Mouse (Mus musculus) heart, embryonic 15.5 days (tissue): ENCODE results near the gene Eefsec. TPM values are rescaled to one million over a fixed set of nuclear protein-coding genes. Genes with fewer than 3 reads are reported as not detected.

Experiments
- ATAC-seq: fragments of 200-750 bp; cut with Nextera tagmentation; replicated peaks from 2 replicates; pipeline ENCODE4 v1.8.0; 2017; ENCODE audit warnings: low read depth, moderate TSS enrichment; ENCODE audit not compliant: insufficient number of reproducible peaks, insufficient read depth, low FRiP score
- H3K27ac ChIP-seq: fragments of 300-500 bp; sonication (generic); 2 replicates; pipeline ENCODE4 v1.5.1; 2015; ENCODE audit warnings: mild to moderate bottlenecking, inconsistent platforms
- H3K27me3 ChIP-seq: fragments of 300-500 bp; sonication (generic); 2 replicates; pipeline ENCODE4 v1.6.1; 2015; ENCODE audit warnings: inconsistent platforms
- H3K36me3 ChIP-seq: fragments of 300-500 bp; sonication (generic); 2 replicates; pipeline ENCODE4 v1.6.1; 2015; ENCODE audit warnings: mild to moderate bottlenecking, inconsistent platforms
- H3K4me1 ChIP-seq: fragments of 300-500 bp; sonication (generic); replicated peaks from 2 replicates; pipeline ENCODE4 v1.6.1; 2015; ENCODE audit warnings: inconsistent platforms
- H3K4me2 ChIP-seq: fragments of 300-500 bp; sonication (generic); 2 replicates; pipeline ENCODE4 v1.6.1; 2015; ENCODE audit warnings: inconsistent platforms, mild to moderate bottlenecking, moderate library complexity
- H3K4me3 ChIP-seq: fragments of 300-500 bp; sonication (generic); 2 replicates; pipeline ENCODE4 v1.5.1; 2015; ENCODE audit warnings: mild to moderate bottlenecking, inconsistent platforms
- H3K9ac ChIP-seq: fragments of 300-500 bp; sonication (generic); 2 replicates; pipeline ENCODE4 v1.6.1; 2015; ENCODE audit warnings: mild to moderate bottlenecking, inconsistent platforms
- H3K9me3 ChIP-seq: fragments of 300-500 bp; sonication (generic); replicated peaks from 2 replicates; pipeline ENCODE4 v1.6.1; 2016; ENCODE audit warnings: inconsistent platforms
- WGBS: fragments of 180-500 bp; shearing (Covaris S2); methylation state at CpG from one replicate; pipeline ENCODE4 v1.1.7; 2015; ENCODE audit warnings: mixed read lengths; 5-methylcytosine and 5-hydroxymethylcytosine counted together
- polyA plus RNA-seq: library from polyadenylated mRNA; unstranded; fragments of >200 nt; fragmentation: Nextera tagmentation; extraction: Ambion mirVana; gene quantifications from 2 replicates; pipeline ENCODE4 v1.2.1, GENCODE M21; 2015

Gene Eefsec
- polyA plus RNA-seq, 1 experiment from 2014 or later, result 16.4 TPM

DNA sequence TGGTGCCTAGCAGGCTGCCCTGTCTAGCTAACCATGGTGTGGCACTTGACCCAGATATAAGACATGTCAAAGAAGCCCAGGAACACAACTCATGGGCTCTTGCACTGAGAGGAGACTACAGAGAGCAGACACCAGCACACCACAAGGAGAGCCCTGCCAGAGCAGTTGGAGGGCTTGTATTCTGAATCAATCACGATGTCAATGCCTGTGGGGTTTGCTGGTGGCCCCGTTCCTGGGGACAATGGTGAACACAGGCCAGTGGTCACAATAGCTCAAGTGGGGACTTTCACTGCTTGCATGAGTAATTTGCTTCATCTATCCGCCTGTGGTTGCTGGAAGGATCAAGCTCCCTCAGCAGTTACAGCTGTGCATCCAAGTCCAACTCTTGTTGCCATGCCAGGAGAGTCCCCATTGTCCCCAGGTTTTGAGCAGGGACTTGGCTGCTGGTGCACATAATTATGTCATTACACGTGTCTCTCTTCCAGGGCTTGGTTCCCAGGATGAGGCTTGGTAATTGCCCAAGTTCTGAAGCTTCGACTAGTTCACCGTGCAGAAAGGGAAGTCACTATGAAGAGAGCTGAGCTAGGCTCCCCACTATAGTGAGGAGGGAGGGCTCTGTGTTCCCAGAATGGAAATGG is 156.1 kb downstream of the Eefsec start:
- H3K4me1 ChIP-seq, result no peaks in the 10 kb centered on the region
- no peak overlapping the region for H3K27ac ChIP-seq
- no peak overlapping the region for H3K4me3 ChIP-seq
- H3K36me3 ChIP-seq, result no peaks in the 10 kb centered on the region
- no peaks in the 10 kb centered on the region for H3K27me3 ChIP-seq
- no peak overlapping the region for H3K4me2 ChIP-seq
- no peak for ATAC-seq
- no peaks in the 10 kb centered on the region for H3K9me3 ChIP-seq
- no peak overlapping the region for H3K9ac ChIP-seq
- 74% methylated on average over 6 of the region's 6 CpGs for WGBS

DNA sequence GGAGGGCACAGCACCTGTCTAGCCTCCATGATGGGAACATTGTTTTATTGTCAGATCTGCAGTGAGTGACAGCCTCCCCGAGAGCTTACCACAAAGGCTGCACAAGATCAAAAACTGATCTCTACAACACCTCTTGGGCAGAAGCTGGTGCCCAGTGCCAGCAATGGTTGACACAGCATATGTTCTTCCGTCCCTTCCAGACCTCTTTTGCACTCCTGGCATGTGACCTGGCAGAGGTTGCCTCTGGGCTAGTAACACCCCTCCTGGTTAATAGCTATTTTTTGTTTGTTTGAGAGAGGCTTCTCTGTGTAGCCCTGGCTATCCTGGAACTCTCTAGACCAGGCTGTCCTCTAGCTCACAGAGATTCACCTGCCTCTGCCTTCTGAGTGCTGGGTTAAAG is 168.2 kb downstream of the Eefsec start:
- H3K9ac ChIP-seq, result no peak overlapping the region
- no peak overlapping the region for H3K27ac ChIP-seq
- H3K4me1 ChIP-seq, result no peaks in the 10 kb centered on the region
- H3K27me3 ChIP-seq, result no peaks in the 10 kb centered on the region
- no peaks in the 10 kb centered on the region for H3K36me3 ChIP-seq
- no peak for ATAC-seq
- no peak overlapping the region for H3K4me3 ChIP-seq
- WGBS, result 86% methylated on average over 2 of the region's 2 CpGs
- no peak overlapping the region for H3K4me2 ChIP-seq
- no peaks in the 10 kb centered on the region for H3K9me3 ChIP-seq

DNA sequence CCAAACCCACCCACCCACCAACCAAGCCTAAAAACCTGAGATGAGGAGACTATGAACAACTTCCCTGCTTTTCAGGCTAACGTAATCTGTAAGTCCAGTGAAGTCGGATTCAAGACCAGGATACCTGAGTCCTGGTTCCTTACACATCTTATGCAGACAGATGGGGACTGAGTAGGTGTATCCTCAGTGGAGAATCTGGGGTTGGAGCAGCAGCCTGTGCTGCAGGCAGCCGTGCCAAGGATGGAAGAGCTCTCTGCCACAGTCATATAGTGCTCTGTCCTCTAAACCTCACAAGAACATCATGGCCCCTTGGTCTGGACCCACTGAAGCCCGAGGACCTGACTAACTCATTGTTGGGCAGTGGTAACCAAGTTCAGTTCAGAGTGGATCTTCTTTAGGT is 169.1 kb downstream of the Eefsec start:
- no peak overlapping the region for H3K27ac ChIP-seq

DNA sequence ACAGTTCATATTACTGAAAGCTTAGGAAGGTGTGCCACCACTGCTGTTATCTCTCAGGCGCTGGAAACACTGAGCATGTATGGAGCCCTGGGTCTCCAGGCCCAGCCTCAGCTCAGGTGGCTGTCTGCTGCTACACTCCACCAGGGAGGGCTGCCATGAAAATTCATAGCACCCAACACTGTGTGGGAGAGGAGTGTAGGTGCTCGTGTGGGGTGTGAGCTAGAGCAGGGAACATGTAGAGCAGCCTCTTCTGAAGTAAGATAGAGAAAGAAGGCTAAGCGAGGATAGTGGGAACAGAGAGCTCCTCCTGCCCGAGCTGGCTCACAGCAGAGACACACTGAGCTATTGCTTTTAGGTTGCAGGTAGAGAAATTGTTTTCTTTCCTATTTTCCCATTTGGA is 170.1 kb downstream of the Eefsec start:
- Histone ChIP-seq H3K4me2 (no peak overlapping the region), H3K27me3 (no peaks in the 10 kb centered on the region), H3K9ac (no peak overlapping the region), H3K27ac (no peak overlapping the region), H3K4me3 (no peak overlapping the region), H3K9me3 (no peaks in the 10 kb centered on the region), H3K36me3 (no peaks in the 10 kb centered on the region), H3K4me1 (no peaks in the 10 kb centered on the region)
- 73% methylated on average over 4 of the region's 4 CpGs for WGBS
- no peak for ATAC-seq

More for the DNA sequence above, 169.1 kb downstream of the Eefsec start:
- H3K36me3 ChIP-seq, result no peaks in the 10 kb centered on the region
- H3K4me3 ChIP-seq, result no peak overlapping the region
- H3K9ac ChIP-seq, result no peak overlapping the region
- H3K4me2 ChIP-seq, result no peak overlapping the region
- 89% methylated on average over 4 of the region's 4 CpGs for WGBS
- ATAC-seq, result no peak
- H3K9me3 ChIP-seq, result no peaks in the 10 kb centered on the region
- H3K27me3 ChIP-seq, result no peaks in the 10 kb centered on the region
- H3K4me1 ChIP-seq, result no peaks in the 10 kb centered on the region

DNA sequence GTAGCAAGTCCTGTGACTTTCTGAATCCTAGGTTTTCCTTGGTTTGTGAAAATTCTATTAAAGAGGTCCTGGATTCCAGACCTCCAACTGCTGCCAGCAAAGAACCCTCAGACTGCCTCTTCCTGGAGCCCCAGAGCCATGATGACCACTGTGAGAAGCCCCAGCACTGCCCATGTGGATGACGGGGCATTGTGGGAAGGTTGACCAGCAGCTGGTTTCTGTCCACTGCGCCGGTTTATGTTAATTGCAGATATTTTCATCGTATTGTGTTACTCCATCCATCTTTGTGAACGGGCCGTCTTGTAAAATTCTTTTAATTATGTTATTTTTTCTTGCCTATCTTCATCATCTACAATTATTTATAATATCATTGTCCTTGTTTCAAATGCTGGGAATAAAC is 171.7 kb downstream of the Eefsec start:
- no peaks in the 10 kb centered on the region for H3K4me1 ChIP-seq
- no peaks in the 10 kb centered on the region for H3K9me3 ChIP-seq
- 82% methylated on average over 6 of the region's 6 CpGs for WGBS
- ATAC-seq, result no peak
- no peaks in the 10 kb centered on the region for H3K36me3 ChIP-seq
- no peak overlapping the region for H3K27ac ChIP-seq
- H3K9ac ChIP-seq, result no peak overlapping the region
- H3K4me3 ChIP-seq, result no peak overlapping the region
- no peaks in the 10 kb centered on the region for H3K27me3 ChIP-seq
- H3K4me2 ChIP-seq, result no peak overlapping the region

DNA sequence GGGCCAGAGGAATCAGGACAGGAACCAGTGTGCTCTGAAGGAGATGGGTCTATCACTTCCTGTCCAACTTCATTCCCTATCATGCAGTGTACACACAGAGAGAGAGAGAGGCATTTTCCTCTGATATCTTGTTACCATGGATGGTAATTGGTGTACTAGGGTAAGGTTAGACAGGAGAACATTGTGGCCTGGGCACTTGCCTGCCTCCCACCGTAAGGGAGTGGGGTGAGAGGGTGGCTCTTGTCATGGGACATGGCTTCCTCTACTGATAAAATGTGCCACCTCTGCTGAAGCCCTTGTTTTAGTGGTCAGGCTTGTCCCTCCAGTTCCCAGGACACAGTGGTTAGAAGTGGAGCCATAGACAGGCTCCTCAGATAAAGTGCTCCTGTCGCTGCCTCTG is 178.4 kb downstream of the Eefsec start:
- H3K4me1 ChIP-seq, result peaks cover 4% of the 10 kb centered on the region; the same call in 1 of the 2 replicates
- H3K27ac ChIP-seq, result no peak overlapping the region
- ATAC-seq, result no peak

DNA sequence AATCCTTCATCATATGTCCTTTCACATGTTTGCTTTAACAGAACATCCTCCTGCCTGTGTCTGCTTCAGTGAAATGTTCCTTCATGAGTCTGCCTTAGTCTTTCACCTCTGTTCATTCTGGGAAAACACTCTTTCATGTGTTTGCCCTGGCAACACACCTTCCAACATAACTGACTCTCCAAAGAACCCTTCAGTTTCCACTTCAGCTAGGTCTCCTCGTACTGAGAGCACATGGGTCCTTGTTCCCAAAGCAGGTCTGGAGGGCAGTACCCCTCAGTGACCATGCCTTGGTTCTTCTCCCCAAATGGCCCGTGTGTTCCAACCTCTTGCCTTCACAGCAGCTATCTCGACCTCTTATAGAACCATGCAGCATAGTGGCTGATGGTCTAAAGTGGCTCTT is 179.3 kb downstream of the Eefsec start:
- H3K27me3 ChIP-seq, result no peaks in the 10 kb centered on the region
- ATAC-seq, result no peak
- H3K4me3 ChIP-seq, result no peak overlapping the region
- H3K9me3 ChIP-seq, result no peaks in the 10 kb centered on the region
- WGBS, result 49% methylated on average over 3 of the region's 3 CpGs
- H3K36me3 ChIP-seq, result no peaks in the 10 kb centered on the region
- H3K4me2 ChIP-seq, result no peak overlapping the region
- H3K9ac ChIP-seq, result no peak overlapping the region
- no peak overlapping the region for H3K27ac ChIP-seq
- peaks cover 4% of the 10 kb centered on the region; the same call in 1 of the 2 replicates for H3K4me1 ChIP-seq

More for the DNA sequence above, 178.4 kb downstream of the Eefsec start:
- Histone ChIP-seq H3K36me3 (no peaks in the 10 kb centered on the region), H3K9me3 (no peaks in the 10 kb centered on the region), H3K27me3 (no peaks in the 10 kb centered on the region), H3K4me3 (no peak overlapping the region), H3K4me2 (no peak overlapping the region), H3K9ac (no peak overlapping the region)
- 57% methylated on average over 2 of the region's 2 CpGs for WGBS

DNA sequence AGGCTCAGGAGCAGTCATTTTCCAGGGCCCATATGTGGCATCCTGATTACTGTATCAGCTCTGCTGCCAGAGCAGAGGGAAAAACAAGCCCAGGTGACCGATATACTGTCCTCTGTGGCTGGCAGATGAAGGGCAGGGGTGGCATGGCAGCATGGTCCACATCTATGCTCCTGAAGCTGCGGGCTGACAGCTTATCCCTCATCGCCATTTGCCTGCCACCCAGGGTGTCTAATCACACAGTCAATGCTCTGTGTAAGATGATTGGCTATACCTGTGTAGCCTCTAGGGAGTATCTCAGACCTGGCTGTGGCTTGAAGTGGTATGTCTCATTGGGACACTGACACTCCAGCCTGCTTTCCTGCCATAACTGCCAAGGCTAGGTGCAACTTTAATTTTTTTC is 180.3 kb downstream of the Eefsec start:
- Histone ChIP-seq H3K9me3 (no peaks in the 10 kb centered on the region), H3K27ac (no peak overlapping the region), H3K9ac (no peak overlapping the region), H3K4me2 (no peak overlapping the region), H3K4me3 (no peak overlapping the region), H3K4me1 (peaks cover 4% of the 10 kb centered on the region; the same call in 1 of the 2 replicates), H3K36me3 (no peaks in the 10 kb centered on the region), H3K27me3 (no peaks in the 10 kb centered on the region)
- ATAC-seq, result no peak
- 82% methylated on average over 3 of the region's 3 CpGs for WGBS

DNA sequence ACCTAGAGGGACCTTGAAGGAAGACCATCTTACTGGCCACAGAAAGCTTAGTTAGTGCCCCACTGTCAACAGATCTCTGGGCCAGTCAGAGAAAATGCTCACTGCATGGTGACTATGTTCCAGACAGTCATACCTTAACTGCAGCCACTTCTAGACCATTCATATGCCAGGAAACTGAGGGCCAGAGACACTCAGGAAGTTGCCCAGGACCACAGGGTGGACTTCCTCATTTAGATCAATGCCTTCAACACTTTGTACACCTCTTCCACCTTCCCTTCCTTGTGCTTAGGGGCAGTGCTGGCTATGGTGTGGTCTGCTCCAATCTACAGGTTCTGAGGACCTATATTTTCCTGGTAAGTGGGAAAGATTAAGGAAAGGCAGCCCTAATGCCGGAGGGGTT is 181.0 kb downstream of the Eefsec start:
- Histone ChIP-seq H3K4me1 (peaks cover 4% of the 10 kb centered on the region; the same call in 1 of the 2 replicates), H3K9me3 (no peaks in the 10 kb centered on the region), H3K9ac (no peak overlapping the region), H3K27me3 (no peaks in the 10 kb centered on the region), H3K27ac (no peak overlapping the region), H3K4me3 (no peak overlapping the region), H3K36me3 (no peaks in the 10 kb centered on the region), H3K4me2 (no peak overlapping the region)
- WGBS, result 80% methylated on average over 1 of the region's 1 CpGs
- ATAC-seq, result no peak

DNA sequence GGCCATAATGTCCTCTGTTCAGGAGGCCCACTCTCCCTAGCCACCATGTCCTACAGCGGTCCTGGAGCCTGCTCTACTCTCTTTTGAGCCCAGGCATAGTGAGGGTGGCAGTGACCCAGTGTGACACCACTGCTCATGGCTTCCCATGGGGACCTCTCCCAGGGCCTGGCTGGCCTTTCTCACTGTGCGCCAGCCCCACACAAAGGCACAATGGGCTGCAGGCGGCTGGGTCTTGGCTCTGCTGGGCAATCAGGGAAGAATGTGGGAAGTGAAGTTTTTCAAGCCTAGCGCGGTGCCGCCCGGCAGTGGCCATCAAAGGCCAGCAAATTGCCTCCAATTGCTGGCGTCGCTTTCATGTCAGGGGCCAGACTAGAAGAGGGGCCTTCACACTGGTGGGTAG is 184.2 kb downstream of the Eefsec start:
- Histone ChIP-seq H3K9me3 (no peaks in the 10 kb centered on the region), H3K4me1 (no peaks in the 10 kb centered on the region; the same call in 1 of the 2 replicates), H3K4me2 (no peak overlapping the region), H3K36me3 (no peaks in the 10 kb centered on the region), H3K27ac (no peak overlapping the region), H3K9ac (no peak overlapping the region), H3K4me3 (no peak overlapping the region), H3K27me3 (no peaks in the 10 kb centered on the region)
- no peak for ATAC-seq
- WGBS, result 61% methylated on average over 9 of the region's 9 CpGs

DNA sequence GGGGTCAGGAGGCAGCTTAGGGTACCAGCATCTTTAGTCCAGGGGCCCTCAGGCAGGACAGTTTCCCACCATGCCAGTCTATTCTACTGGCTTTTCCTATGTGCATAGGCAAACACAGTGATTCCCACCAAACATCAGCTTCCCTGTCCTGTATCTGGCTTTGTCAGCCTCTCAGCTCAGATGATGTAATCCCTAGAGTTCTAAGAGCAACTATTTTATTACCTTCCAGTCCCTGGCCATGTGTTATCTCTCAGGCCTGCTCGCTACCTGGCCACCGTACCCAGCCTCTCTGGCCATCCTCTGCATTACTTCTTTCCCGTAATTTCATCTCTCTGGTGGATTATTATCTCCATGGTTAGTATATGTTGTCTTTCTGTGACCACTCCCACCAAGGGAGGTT is 185.7 kb downstream of the Eefsec start:
- 79% methylated on average over 3 of the region's 3 CpGs for WGBS
- Histone ChIP-seq H3K9ac (no peak overlapping the region), H3K4me2 (no peak overlapping the region), H3K27ac (no peak overlapping the region), H3K4me1 (peaks cover 10% of the 10 kb centered on the region), H3K27me3 (no peaks in the 10 kb centered on the region), H3K36me3 (no peaks in the 10 kb centered on the region), H3K4me3 (no peak overlapping the region), H3K9me3 (no peaks in the 10 kb centered on the region)
- ATAC-seq, result no peak

DNA sequence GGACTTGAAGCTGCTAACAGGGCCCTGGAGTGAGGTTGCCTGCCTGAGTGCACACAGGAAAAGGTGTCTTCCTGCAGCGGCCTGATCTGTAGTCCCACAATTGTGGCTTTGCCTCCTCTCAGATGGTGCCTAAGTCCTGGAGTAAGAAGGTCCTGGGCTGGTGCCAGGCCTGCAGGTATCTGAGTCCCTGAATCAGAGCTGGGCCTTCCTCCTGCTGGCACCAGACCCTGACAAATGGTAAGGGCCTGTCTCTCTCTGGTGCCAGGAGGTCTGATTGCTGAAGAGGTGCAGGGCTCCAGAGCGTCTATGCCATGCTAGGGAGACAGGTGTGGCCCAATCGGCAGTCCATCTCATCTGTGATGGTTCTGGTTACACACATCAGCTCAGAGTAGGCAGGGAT is 186.7 kb downstream of the Eefsec start:
- Histone ChIP-seq H3K36me3 (no peaks in the 10 kb centered on the region), H3K4me2 (no peak overlapping the region), H3K9ac (no peak overlapping the region), H3K9me3 (no peaks in the 10 kb centered on the region), H3K4me3 (no peak overlapping the region), H3K27ac (no peak overlapping the region), H3K4me1 (peaks cover 15% of the 10 kb centered on the region), H3K27me3 (no peaks in the 10 kb centered on the region)
- no peak for ATAC-seq
- 81% methylated on average over 3 of the region's 3 CpGs for WGBS
